Mouse (Mus musculus): Measurements from ENCODE around the gene Ipo13.

Gene Ipo13

GRCm38 (mm10) chr4:117914031-117914430 lies 768 bp downstream of the Ipo13 start:
- no peak for DNase-seq (ENCODE audit: low spot score in 2 of 2)

- no peak for DNase-seq (ENCODE audit: low spot score in 2 of 2)
Measured at GRCm38 (mm10) chr4:117913421-117913820, 1.4 kb downstream of the Ipo13 start.

DNA sequence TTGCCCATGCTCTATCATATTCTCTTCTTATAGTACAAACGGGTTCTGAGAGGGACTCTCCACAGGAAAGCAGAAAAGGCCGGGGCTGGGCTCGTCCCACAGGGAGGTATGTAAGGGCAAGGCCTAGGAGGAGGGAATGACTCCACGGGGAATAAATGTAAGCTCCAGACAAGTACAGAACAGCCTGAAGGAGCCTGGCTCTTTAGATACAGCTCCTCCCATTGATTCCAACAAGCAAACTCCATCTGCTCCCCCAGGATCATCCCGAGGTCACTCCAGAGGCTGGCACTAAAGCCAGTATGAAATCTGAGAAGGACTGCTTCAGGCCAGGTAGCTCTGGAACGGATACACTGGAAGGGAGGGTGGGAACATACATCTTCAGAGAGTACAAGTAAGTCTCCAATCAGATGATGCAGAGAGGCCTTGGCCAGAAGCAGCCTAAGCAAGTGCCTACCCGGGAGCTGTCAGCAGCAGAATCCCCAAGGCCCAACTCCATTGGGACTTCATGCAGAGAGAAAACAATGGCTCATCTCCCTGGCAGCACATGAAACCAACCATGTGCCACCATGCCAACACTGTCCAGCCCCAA lies 2.0 kb downstream of the Ipo13 start:
- DNase-seq (ENCODE audit: low spot score in 2 of 2), result no peak

GRCm38 (mm10) chr4:117912131-117912561 lies 2.7 kb downstream of the Ipo13 start:
- DNase-seq (ENCODE audit: low spot score in 2 of 2), result no peak

DNA sequence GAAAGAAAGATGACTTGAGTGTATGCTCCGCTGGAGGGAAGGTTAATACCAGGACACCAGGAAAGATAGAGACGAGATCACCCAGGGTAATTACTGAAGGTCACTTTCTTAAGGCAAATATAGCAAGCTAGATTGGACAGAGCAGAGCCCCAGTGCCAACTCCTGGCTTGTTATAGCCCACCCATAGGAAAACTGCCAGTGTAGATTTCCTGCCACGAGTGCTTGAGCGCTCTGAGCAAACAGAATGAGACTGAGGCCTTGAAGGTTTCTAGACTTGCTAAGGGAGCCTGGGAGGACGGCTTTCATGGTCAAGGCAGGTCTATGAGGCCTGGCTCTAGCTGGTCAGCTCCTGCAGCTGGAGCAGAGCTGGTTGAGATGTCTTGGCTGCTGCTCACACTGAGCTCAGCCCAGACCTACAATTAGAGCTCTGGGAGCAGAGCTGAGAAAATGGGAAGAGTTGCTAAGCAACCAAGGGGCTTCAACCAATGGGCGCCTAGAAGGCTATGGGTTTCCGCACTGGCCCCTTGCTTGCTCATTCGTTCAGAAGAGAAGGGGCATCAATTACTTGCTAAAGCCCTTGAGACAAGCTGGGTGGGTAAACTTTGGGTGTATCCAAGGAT lies 5.9 kb downstream of the Ipo13 start:
- DNase-seq (ENCODE audit: low spot score in 2 of 2), result no peak

- DNase-seq (ENCODE audit: low spot score in 2 of 2), result no peak
Measured at GRCm38 (mm10) chr4:117906196-117906595, 8.6 kb downstream of the Ipo13 start.

DNA sequence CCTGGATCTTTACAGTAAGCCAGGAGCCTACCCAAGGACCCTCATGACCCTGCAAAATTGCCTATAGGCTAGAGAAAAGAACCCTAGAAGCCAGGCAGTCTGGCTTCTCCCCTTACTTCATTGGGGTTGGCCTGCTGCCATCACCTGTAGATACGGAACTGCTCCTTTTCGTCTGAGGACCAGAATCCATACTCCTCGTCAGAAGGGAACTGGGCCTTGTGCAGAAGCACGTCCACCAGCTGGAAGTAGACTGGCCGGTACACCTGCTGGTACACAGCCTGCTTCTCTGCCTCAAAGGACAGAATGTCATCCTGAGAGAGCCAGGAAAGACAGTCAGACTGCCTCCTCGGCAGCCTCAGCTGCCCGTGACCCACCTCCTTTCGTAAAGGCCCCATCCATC lies 10.0 kb downstream of the Ipo13 start:
- no peak for DNase-seq (ENCODE audit: low spot score in 2 of 2)

GRCm38 (mm10) chr4:117904094-117904493 lies 10.7 kb downstream of the Ipo13 start:
- no peak for DNase-seq (ENCODE audit: low spot score in 2 of 2)

DNA sequence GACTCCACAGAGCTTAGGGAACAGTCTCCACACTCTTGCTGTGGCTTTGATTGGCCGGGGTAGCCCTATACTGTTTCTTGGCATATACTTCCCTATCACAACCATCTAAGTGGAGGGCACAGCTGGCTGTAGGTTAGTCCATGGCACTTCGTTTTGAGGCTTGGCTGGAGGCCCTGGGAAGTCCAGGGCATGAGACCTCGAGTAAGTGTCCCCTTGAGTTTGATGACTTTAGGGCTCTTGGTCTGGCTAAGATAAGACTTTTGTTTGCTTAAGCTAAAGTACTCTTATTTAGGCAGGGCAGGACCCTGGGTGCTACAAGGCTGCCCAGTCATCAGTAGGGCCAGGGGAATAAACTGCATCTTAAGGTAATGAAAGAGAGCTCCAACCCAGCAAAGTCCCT lies 16.7 kb downstream of the Ipo13 start:
- no peak for DNase-seq (ENCODE audit: low spot score in 2 of 2)

DNA sequence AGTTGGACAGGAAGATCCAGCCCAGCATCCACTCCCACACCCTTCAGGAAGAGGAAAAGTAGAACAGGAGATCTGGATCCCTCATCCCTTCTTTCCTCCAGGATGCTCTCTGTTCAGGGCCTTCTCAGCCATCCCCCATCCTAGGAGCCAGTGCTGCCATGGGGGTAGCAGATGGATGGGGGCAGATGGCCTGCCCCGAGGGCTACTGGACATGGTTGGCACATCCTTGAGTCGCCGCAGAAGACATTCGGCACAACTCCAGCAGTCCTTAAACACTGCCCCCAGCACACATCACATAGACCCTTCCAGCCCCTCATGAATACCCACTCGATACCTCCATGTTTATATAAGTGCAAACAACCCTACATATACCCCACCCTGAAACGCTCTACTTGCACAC lies 18.8 kb downstream of the Ipo13 start:
- no peak for DNase-seq (ENCODE audit: low spot score in 2 of 2)

DNA sequence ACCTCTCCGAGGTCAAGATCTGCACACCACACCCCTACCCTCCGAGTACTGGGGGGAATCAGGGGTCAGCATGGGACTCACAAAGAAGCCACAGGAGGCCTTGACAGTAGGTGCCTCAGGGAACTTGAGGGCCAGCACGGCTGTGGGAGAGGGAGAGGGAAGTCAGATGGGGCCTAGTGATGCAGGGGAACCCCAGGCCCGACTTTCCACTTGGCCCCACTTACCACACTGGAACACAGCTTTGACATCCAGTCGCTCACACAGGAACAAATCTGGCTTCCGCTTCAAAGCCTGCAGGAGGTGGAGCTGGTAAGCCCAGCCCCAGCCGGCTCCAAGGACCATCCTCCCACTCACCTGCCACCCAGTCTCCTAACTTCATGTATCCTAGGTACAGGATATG lies 19.5 kb downstream of the Ipo13 start:
- no peak for DNase-seq (ENCODE audit: low spot score in 2 of 2)

GRCm38 (mm10) chr4:117894601-117895000 lies 20.2 kb downstream of the Ipo13 start:
- no peak for DNase-seq (ENCODE audit: low spot score in 2 of 2)

DNA sequence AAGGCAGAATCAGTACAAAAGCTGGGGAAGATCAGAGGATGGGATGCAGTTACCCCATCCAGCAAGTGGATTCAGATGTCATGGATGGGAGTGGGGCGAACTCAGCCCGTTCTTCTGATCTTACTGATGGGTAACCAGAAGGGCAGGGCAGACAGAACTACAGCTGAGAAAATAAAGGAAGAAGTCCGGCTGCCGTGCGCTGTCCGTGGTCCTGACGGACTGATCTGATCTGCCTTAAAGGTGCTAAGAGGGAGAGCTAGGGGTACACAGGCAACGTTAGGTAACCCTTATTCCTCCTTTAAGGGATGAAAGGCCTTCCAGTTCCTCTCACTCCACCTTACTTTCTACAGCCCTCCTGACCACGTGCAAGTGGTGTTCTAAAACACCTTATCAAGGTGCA lies 21.4 kb downstream of the Ipo13 start:
- DNase-seq (ENCODE audit: low spot score in 2 of 2), result no peak

DNA sequence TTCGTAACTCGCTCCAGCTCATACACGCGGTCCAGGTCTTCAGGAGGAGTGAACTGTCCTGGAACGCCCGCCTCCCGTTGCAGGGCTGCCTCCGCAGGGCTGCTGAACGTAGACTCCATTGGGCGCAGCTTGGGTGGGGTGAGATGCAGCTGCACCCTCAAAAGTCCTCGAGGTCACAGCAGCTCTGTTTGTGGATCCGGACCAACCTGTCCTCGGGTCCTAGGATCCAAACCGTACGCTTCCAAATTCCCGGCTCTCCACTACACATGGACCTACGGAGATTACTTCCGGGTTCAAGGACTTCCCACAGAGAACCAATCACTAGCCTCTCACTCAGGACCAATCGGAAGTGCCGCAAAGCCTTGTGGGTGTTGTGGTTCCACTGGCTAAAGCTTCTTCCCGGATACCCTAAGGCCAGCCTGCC lies 23.0 kb downstream of the Ipo13 start, which contains the start of gene Dph2:
TSS of gene Dph2 (minus strand) at position 295 of the 424 bp plus-strand sequence.
- DNase-seq (ENCODE audit: low spot score in 2 of 2), result peak; percentile 72 to 88

DNA sequence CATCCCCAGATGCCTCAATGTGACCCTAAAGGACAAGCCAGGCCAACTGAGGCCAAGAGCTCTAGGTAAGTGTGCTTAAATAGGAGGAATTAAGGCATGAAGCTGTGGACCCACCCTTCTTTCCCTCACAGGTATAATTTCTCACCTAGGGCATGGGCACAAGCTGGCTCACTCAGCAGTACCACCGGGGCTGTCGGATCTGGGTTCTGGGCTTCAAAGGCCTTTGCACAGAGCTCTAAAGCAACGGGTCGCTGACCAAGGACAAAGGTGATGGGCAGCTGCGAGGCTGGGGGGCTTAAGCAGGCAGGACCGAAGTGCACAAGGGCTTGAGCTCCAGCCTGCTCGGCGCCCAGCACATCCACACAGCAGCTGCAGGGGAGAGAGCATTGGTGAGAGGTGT lies 24.0 kb downstream of the Ipo13 start:
- DNase-seq (ENCODE audit: low spot score in 2 of 2), result no peak

DNA sequence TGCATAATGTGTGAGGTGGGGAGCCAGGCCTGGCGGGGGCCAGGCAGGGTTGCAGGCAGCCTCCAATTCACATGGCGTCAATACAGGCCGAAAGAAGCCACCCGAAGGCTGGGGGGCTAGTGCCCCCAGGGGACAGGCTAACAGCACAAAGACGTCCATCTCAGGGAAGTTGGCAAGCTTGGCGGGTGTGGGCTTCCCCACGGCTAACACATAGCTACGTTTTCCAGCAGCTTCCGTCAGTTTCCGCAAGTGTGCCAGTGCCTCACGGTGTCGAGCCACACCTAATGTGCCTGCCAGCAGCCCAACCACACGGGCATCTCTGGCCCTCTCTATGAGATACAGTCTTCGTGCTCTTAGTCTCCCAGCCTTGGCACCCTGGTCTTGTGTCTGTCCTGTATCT lies 24.8 kb downstream of the Ipo13 start:
- DNase-seq (ENCODE audit: low spot score in 2 of 2), result no peak

- no peak for DNase-seq (ENCODE audit: low spot score in 2 of 2)
Measured at GRCm38 (mm10) chr4:117889471-117889870, 25.3 kb downstream of the Ipo13 start.

GRCm38 (mm10) chr4:117887920-117888319 lies 26.9 kb downstream of the Ipo13 start:
- DNase-seq (ENCODE audit: low spot score in 2 of 2), result no peak

GRCm38 (mm10) chr4:117887133-117887532 lies 27.7 kb downstream of the Ipo13 start, which contains the start of gene Atp6v0b:
TSS of gene Atp6v0b (minus strand) at chr4:117887333.
- DNase-seq (ENCODE audit: low spot score in 2 of 2), result peak; percentile 94 to 95

DNA sequence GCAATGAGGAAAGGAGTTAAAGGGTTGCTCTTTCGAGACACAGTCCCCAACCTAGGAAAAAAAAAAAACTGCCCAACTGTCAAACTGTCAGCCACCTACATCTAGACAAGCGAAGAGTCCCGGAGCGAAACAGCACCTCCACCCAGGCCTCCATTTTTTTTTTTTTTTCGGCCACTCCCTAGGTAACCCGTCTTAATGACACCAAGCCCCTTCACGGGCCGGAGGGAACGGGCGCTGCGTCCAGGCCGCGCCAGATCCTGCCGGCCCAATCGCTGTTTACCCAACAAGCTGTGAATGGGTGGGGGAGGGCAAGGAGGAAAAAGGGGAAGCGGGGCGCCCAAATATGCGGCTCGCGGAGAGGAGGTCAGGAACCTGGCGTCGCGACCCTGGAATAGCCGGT lies 28.2 kb downstream of the Ipo13 start:
- DNase-seq (ENCODE audit: low spot score in 2 of 2), result no peak

GRCm38 (mm10) chr4:117885994-117886393 lies 28.8 kb downstream of the Ipo13 start:
- no peak for DNase-seq (ENCODE audit: low spot score in 2 of 2)

DNA sequence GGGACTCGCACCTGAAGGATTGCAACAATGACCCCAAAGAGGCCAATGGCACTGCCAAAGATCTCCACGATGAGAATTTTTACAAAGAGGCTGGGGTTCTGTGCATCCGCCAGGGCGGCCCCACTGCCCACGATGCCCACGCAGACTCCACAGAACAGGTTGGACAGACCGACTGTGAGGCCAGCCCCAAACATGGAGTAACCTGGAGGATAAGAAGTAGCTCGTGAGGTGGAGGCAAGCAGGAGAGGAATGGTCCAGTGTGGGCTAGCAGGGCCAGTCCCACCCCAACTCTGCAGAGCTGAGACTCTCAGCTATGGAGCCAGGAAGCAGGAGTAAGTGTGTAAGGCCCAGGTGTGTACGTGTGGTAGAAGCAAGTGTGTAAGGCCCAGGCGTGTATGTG lies 29.7 kb downstream of the Ipo13 start:
- DNase-seq (ENCODE audit: low spot score in 2 of 2), result no peak

DNA sequence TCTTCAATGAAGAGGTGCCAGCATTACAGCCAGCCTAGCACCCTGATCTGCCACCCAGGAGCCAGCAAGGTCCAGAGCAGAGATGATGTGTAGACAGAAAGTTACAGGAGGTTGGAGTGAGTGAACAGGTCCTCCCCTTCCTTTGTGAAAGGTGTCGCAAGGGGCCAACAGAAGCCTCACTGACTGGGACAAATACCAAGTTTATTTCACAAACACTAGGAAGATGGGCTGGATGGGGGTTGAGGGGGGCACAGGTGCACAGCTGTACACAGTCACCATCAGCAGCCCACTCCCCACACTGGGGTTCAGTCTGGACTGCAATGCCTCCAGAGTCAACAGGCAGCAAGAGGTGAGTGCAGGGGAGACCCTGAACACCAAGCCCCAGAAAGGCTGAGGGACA lies 30.7 kb downstream of the Ipo13 start:
- no peak for DNase-seq (ENCODE audit: low spot score in 2 of 2)
